Mouse (Mus musculus): ENCODE data around the gene Laptm5.

GRCm38 (mm10) chr4:130947094-130947647, 34.2 kb downstream of the Laptm5 start:
- no peak for TF ChIP-seq ZNF384 (IDR thresholded peaks at IDR 0.05; ENCODE audit: low read depth, low read length)
- no peak for TF ChIP-seq HCFC1 (IDR thresholded peaks at IDR 0.05; ENCODE audit: borderline replicate concordance, insufficient read depth, low read length)
